9 mouse cellular contexts compared by ENCODE assay signal in genomic region chr11:107339224-107339805, GRCm38 (mm10).
A peak's percentile ranks its signal among the peaks of the same experiment; 100 is the strongest.
DNase-seq lines count a peak whose midpoint lies in the region; ATAC-seq lines count a peak whose summit lies in the region.
"Had no signal": no experiment of that assay in that cellular context is flagged by ENCODE, and none has a peak within 500 bp of the region (broad histone marks: within the 10 kb centered on the region; RNA-seq: fewer than 3 reads in every experiment).

No protein-coding gene starts in this region.

- H3K4me1 ChIP-seq in brown adipose tissue, adult 24 weeks (ENCODE audit: control insufficient read depth, insufficient read depth, insufficient read length, low read length) = peaks cover 58% of the 10 kb centered on the region
- H3K4me1 ChIP-seq in forebrain, embryonic 11.5 days (replicated peaks; ENCODE audit: control insufficient read depth, insufficient read depth, low read length) = peaks cover 5% of the 10 kb centered on the region; the same call in 1 of the 2 replicates

- no peaks in the 10 kb centered on the region for H3K9me3 ChIP-seq in forebrain, embryonic 11.5 days (ENCODE audit: control insufficient read depth, low read length)
- H3K9me3 ChIP-seq: limb, embryonic 13.5 days had no signal

- peak; percentile 25 for DNase-seq in gastrocnemius, adult 18-20 months (ENCODE audit: low spot score)
- no peak for DNase-seq in gastrocnemius, adult 8-10 months (ENCODE audit: low spot score in 2 of 2)
- DNase-seq in A20 (ENCODE audit: low read depth, low spot score) = peak; percentile 38
- DNase-seq in kidney, postnatal 36 days = peak; percentile 62 to 72
- DNase-seq in right cerebral cortex, postnatal 25 days = no peak
- no peak for DNase-seq in forebrain, embryonic 11.5 days (ENCODE audit: low spot score)
- no peak for DNase-seq in thymus, postnatal 4 days

- no peaks in the 10 kb centered on the region for H3K27me3 ChIP-seq in forebrain, embryonic 11.5 days (ENCODE audit: control insufficient read depth, insufficient read depth, low read length)
- H3K27me3 ChIP-seq: limb, embryonic 13.5 days had no signal

- H3K9ac ChIP-seq in forebrain, embryonic 11.5 days (ENCODE audit: low read length) = no peak overlapping the region
- H3K9ac ChIP-seq: limb, embryonic 13.5 days had no signal

- H3K4me3 ChIP-seq in brown adipose tissue, adult 24 weeks (ENCODE audit: insufficient read depth, low read depth, low read length) = no peak overlapping the region
- no peak overlapping the region for H3K4me3 ChIP-seq in forebrain, embryonic 11.5 days (ENCODE audit: low read depth, low read length)
- H3K4me3 ChIP-seq: limb, embryonic 13.5 days had no signal

- H3K27ac ChIP-seq in brown adipose tissue, adult 24 weeks (replicated peaks; ENCODE audit: low read depth, low read length) = peak overlapping the region; percentile 83
- H3K27ac ChIP-seq in forebrain, embryonic 11.5 days (ENCODE audit: low read depth, low read length) = no peak overlapping the region
- H3K27ac ChIP-seq: limb, embryonic 13.5 days had no signal

- 77% methylated on average over 7 of the region's 7 CpGs for WGBS in forebrain, embryonic 11.5 days

- ATAC-seq in forebrain, embryonic 11.5 days (replicated peaks; ENCODE audit: low FRiP score) = no peak

- no peak overlapping the region for H3K4me2 ChIP-seq in forebrain, embryonic 11.5 days (ENCODE audit: low read depth, low read length, severe bottlenecking)
- H3K4me2 ChIP-seq: limb, embryonic 13.5 days had no signal

- no peaks in the 10 kb centered on the region; the same call in 1 of the 2 replicates for H3K36me3 ChIP-seq in forebrain, embryonic 11.5 days (ENCODE audit: control insufficient read depth, insufficient read depth, low read length)

Comparison
In these comparisons a context has a peak if more than half of its experiments do, and no peak if none do; other contexts are left out.
1. DNase-seq: peak in gastrocnemius, adult 18-20 months (single experiment), A20 (single experiment) and kidney, postnatal 36 days (2 of 2); none in gastrocnemius, adult 8-10 months (0 of 2), right cerebral cortex, postnatal 25 days (single experiment), forebrain, embryonic 11.5 days (single experiment) and thymus, postnatal 4 days (single experiment).